Mouse (Mus musculus): ENCODE data around the gene Gm42906.

DNA sequence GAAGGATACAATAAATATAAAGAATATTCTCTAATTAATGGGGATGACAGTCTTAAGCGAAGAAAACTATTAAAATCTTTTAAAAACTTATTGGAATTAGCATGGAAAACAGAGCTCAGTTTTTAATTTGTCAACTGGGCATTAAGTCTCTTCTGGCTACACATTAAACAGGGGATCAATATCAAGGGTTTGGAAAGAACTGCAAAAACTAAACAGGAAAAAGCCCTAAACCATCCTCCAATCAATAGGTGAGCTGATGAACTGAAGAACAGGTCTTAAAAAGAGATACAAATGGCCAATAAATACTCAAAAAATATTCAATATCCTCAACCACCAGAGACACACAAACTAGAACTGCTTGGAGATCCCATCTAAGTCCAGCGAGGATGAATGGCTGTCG is 250.8 kb downstream of the Gm42906 start:
- TF ChIP-seq ZNF384 (IDR thresholded peaks at IDR 0.05; ENCODE audit: low read depth, low read length): no peak
- TF ChIP-seq HCFC1 (IDR thresholded peaks at IDR 0.05; ENCODE audit: borderline replicate concordance, insufficient read depth, low read length): no peak
- TF ChIP-seq MAFK (IDR thresholded peaks at IDR 0.05; ENCODE audit: insufficient read depth, low read depth, low read length): no peak
- no peak for TF ChIP-seq ZC3H11A (IDR thresholded peaks at IDR 0.05; ENCODE audit: borderline replicate concordance, low read depth, low read length)
- no peak for TF ChIP-seq CHD2 (IDR thresholded peaks at IDR 0.05; ENCODE audit: low read depth, low read length)

All from ES-E14 (cell line).